In the genomic region with DNA sequence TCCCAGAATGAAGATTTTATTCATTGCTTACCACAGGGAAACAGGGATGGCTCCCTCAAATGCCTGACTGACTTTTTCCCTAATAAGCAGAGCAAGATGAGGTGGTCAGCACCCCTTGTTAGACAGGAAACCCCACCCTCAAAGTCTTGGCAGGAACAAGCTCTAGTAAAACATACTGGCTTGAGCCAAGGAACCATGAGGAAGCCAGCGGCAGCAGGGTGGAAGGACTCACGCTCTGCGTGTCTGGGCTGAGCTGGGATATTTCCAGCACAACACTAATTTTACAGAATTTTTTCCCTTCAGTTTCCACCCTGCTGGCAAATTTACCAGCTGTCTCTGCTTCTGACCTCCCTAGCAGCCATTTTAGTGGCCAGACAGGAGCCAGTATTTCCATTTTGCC, we compare ENCODE assay signal across 8 mouse cellular contexts. TPM values are rescaled to one million over a fixed set of nuclear protein-coding genes. Genes with fewer than 3 reads are reported as not detected.
DNase-seq lines count a peak whose midpoint lies in the region; ATAC-seq and TF ChIP-seq lines count a peak whose summit lies in the region.

No protein-coding gene starts in this region.

- peak; percentile 65 for DNase-seq in cerebellum, adult 11-12 months
- no peak for DNase-seq in cerebellum, postnatal 4 days (ENCODE audit: low spot score in 2 of 2)
- peak; percentile 42 to 50 for DNase-seq in cerebellum, postnatal 25 days
- DNase-seq in lung, postnatal 0 days (ENCODE audit: low spot score), result peak; percentile 61
- no peak for DNase-seq in right cerebral cortex, adult 2 months (ENCODE audit: low spot score in 2 of 2)
- no peak for DNase-seq in right cerebral cortex, postnatal 36 days (ENCODE audit: low spot score in 2 of 2)
- DNase-seq in liver, embryonic 11.5 days (ENCODE audit: low spot score), result no peak

- H3K27ac ChIP-seq in heart, embryonic 15.5 days, result peak overlapping the region; percentile 87
- H3K27ac ChIP-seq in lung, postnatal 0 days (ENCODE audit: low read length), result peak overlapping the region; percentile 95
- H3K27ac ChIP-seq in liver, embryonic 11.5 days (ENCODE audit: low read depth, low read length), result no peak overlapping the region

- WGBS in heart, embryonic 15.5 days, result 49% methylated on average over 3 of the region's 3 CpGs
- WGBS in lung, postnatal 0 days, result 24% methylated on average over 3 of the region's 3 CpGs
- WGBS in liver, embryonic 11.5 days, result 87% methylated on average over 3 of the region's 3 CpGs

- H3K4me3 ChIP-seq in heart, embryonic 15.5 days, result no peak overlapping the region
- H3K4me3 ChIP-seq in lung, postnatal 0 days (ENCODE audit: low read depth, low read length), result no peak overlapping the region
- H3K4me3 ChIP-seq in liver, embryonic 11.5 days (ENCODE audit: low read depth, low read length), result no peak overlapping the region

- peak; percentile 48; the same call in 1 of the 2 replicates for TF ChIP-seq EP300 in lung, postnatal 0 days (IDR thresholded peaks at IDR 0.05)

- H3K27me3 ChIP-seq in heart, embryonic 15.5 days, result no peaks in the 10 kb centered on the region
- H3K27me3 ChIP-seq in lung, postnatal 0 days (replicated peaks; ENCODE audit: insufficient read depth, low read length), result no peaks in the 10 kb centered on the region
- H3K27me3 ChIP-seq in liver, embryonic 11.5 days (replicated peaks; ENCODE audit: control insufficient read depth, insufficient read depth, low read length), result no peaks in the 10 kb centered on the region

- TF ChIP-seq CTCF in lung, postnatal 0 days (IDR thresholded peaks at IDR 0.05), result no peak

- no peak overlapping the region for H3K4me2 ChIP-seq in heart, embryonic 15.5 days
- 0 out of 2 replicates have a peak overlapping the region, but pooled peaks have one; percentile 6 for H3K4me2 ChIP-seq in lung, postnatal 0 days (replicated peaks; ENCODE audit: low read depth, low read length)
- H3K4me2 ChIP-seq in liver, embryonic 11.5 days, result no peak overlapping the region

- H3K36me3 ChIP-seq in heart, embryonic 15.5 days, result peaks cover 12% of the 10 kb centered on the region; the same call in 1 of the 2 replicates
- H3K36me3 ChIP-seq in lung, postnatal 0 days (ENCODE audit: insufficient read depth, low read length), result peaks cover 20% of the 10 kb centered on the region; the same call in 1 of the 2 replicates
- H3K36me3 ChIP-seq in liver, embryonic 11.5 days (ENCODE audit: control insufficient read depth, insufficient read depth, low read length), result peaks cover 15% of the 10 kb centered on the region

- ATAC-seq in heart, embryonic 15.5 days (replicated peaks; ENCODE audit: insufficient number of reproducible peaks, insufficient read depth, low FRiP score, low read depth), result no peak
- no peak for ATAC-seq in lung, postnatal 0 days
- no peak for ATAC-seq in liver, embryonic 11.5 days (replicated peaks; ENCODE audit: low FRiP score)

- H3K9me3 ChIP-seq in heart, embryonic 15.5 days (replicated peaks), result no peaks in the 10 kb centered on the region
- H3K9me3 ChIP-seq in lung, postnatal 0 days (ENCODE audit: low read length), result no peaks in the 10 kb centered on the region
- no peaks in the 10 kb centered on the region for H3K9me3 ChIP-seq in liver, embryonic 11.5 days (ENCODE audit: control insufficient read depth, low read length)

- H3K4me1 ChIP-seq in heart, embryonic 15.5 days (replicated peaks), result peaks cover 81% of the 10 kb centered on the region
- H3K4me1 ChIP-seq in lung, postnatal 0 days (ENCODE audit: insufficient read depth, low read depth, low read length), result peaks cover 59% of the 10 kb centered on the region
- H3K4me1 ChIP-seq in liver, embryonic 11.5 days (replicated peaks; ENCODE audit: control insufficient read depth, insufficient read depth, low read length), result peaks cover 25% of the 10 kb centered on the region

- no peak overlapping the region for H3K9ac ChIP-seq in heart, embryonic 15.5 days
- H3K9ac ChIP-seq in lung, postnatal 0 days (replicated peaks; ENCODE audit: low read depth), result no peak overlapping the region
- H3K9ac ChIP-seq in liver, embryonic 11.5 days (ENCODE audit: low read depth, low read length), result no peak overlapping the region

RNA-seq across cellular contexts. Expression of gene Cry2, which starts 7.4 kb away (rescaled TPM):
- polyA plus RNA-seq in heart, embryonic 15.5 days (2015; fragmentation: Nextera tagmentation; extraction: Ambion mirVana), result 15.8 and 20.9 TPM in 2 replicates
- 36.3 and 36.6 TPM in 2 replicates for polyA plus RNA-seq in lung, postnatal 0 days (2015; fragmentation: Nextera tagmentation; extraction: Ambion mirVana)
- polyA plus RNA-seq in liver, embryonic 11.5 days (2014; fragmentation: Nextera tagmentation; extraction: Ambion mirVana), result 20.6 and 22.5 TPM in 2 replicates

RNA-seq across cellular contexts. Expression of gene Mapk8ip1, which starts 25.4 kb away (rescaled TPM):
- 5.7 and 9.7 TPM in 2 replicates for polyA plus RNA-seq in heart, embryonic 15.5 days (2015; fragmentation: Nextera tagmentation; extraction: Ambion mirVana)
- 7.8 and 9.7 TPM in 2 replicates for polyA plus RNA-seq in lung, postnatal 0 days (2015; fragmentation: Nextera tagmentation; extraction: Ambion mirVana)
- 4.9 and 6.3 TPM in 2 replicates for polyA plus RNA-seq in liver, embryonic 11.5 days (2014; fragmentation: Nextera tagmentation; extraction: Ambion mirVana)

RNA-seq across cellular contexts. Expression of gene Slc35c1, which starts 33.9 kb away (rescaled TPM):
- polyA plus RNA-seq in heart, embryonic 15.5 days (2015; fragmentation: Nextera tagmentation; extraction: Ambion mirVana), result 6.9 and 11.6 TPM in 2 replicates
- 12.9 and 13.1 TPM in 2 replicates for polyA plus RNA-seq in lung, postnatal 0 days (2015; fragmentation: Nextera tagmentation; extraction: Ambion mirVana)
- polyA plus RNA-seq in liver, embryonic 11.5 days (2014; fragmentation: Nextera tagmentation; extraction: Ambion mirVana), result 26.8 and 27.4 TPM in 2 replicates

RNA-seq across cellular contexts. Expression of gene 1700029I15Rik, which starts 44.1 kb away (rescaled TPM):
- 1.2 and 1.7 TPM in 2 replicates for polyA plus RNA-seq in heart, embryonic 15.5 days (2015; fragmentation: Nextera tagmentation; extraction: Ambion mirVana)
- polyA plus RNA-seq in lung, postnatal 0 days (2015; fragmentation: Nextera tagmentation; extraction: Ambion mirVana), result 2.3 TPM in 2 replicates
- 0.81 and 1.7 TPM in 2 replicates for polyA plus RNA-seq in liver, embryonic 11.5 days (2014; fragmentation: Nextera tagmentation; extraction: Ambion mirVana)

RNA-seq across cellular contexts. Expression of gene Large2, which starts 51.8 kb away (rescaled TPM):
- 1.6 and 3.4 TPM in 2 replicates for polyA plus RNA-seq in heart, embryonic 15.5 days (2015; fragmentation: Nextera tagmentation; extraction: Ambion mirVana)
- 17.1 and 18.7 TPM in 2 replicates for polyA plus RNA-seq in lung, postnatal 0 days (2015; fragmentation: Nextera tagmentation; extraction: Ambion mirVana)
- polyA plus RNA-seq in liver, embryonic 11.5 days (2014; fragmentation: Nextera tagmentation; extraction: Ambion mirVana), result 4.2 and 5.4 TPM in 2 replicates

Comparison
In these comparisons a context has a peak if more than half of its experiments do, and no peak if none do; other contexts are left out.
1. DNase-seq: peak in cerebellum, adult 11-12 months (single experiment), cerebellum, postnatal 25 days (2 of 2) and lung, postnatal 0 days (single experiment); none in cerebellum, postnatal 4 days (0 of 2), right cerebral cortex, adult 2 months (0 of 2), right cerebral cortex, postnatal 36 days (0 of 2) and liver, embryonic 11.5 days (single experiment).